Mouse (Mus musculus): Measurements from ENCODE around the gene Ccdc51.
A peak's percentile ranks its signal among the peaks of the same experiment; 100 is the strongest.

Gene Ccdc51

DNA sequence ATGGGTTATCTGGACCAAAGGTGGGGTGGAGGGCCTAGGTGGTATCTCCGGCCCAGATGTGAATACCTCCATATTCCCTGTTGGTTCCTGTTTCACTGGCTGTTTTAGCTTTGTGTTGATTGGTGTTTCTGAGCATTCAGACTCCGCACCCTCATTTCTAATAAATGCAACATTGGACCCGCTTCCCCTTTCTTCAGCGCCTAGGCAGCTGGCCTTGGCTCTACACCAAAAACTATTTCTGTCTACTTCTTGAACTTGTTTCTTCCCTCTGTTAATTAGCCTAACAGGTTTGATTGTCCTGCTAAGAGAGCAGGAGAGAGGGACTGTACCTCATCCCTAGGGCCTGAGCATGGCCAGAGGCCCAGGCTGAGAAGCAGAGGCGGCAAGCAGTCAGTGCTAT, 24.8 kb upstream of the Ccdc51 start:
- no peak for DNase-seq (ENCODE audit: low spot score)

DNA sequence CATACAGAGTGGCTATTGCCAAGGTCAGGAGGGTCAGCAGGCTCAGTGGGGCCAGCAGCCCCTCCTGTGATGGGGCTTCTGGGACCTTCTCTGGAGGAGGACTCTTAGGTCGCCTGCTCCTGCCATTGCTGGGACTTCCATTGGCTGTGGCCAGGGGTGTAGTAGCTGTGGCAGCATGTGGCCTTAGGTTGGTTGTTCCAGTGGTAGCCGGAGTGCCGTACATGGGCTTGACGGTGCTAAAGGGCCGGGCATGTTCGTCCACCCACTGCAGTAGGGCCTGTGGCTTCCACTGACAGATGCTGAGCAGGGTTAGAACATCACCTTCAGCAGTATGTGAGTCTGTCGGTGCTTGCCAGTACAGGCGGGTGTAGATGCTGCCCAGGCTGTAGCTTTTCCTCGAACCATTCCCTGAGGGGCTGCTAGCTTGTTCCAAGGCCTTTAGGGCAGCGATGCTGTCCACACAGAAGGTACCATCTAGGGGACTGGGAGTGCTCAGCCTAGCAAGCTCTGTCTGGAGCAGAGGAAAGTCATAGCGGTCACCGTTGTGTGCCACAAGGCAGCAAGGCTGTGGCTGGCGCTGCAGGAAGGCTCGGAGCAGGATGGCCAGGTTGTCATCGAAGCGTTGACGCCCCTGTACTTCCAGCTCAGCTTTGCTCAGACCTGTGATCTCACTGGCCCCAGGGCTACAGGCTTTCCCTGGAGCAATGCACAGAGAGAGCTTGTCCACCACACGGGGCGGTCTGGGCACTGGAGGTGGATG, 24.1 kb upstream of the Ccdc51 start:
- no peak for DNase-seq (ENCODE audit: low spot score)

DNA sequence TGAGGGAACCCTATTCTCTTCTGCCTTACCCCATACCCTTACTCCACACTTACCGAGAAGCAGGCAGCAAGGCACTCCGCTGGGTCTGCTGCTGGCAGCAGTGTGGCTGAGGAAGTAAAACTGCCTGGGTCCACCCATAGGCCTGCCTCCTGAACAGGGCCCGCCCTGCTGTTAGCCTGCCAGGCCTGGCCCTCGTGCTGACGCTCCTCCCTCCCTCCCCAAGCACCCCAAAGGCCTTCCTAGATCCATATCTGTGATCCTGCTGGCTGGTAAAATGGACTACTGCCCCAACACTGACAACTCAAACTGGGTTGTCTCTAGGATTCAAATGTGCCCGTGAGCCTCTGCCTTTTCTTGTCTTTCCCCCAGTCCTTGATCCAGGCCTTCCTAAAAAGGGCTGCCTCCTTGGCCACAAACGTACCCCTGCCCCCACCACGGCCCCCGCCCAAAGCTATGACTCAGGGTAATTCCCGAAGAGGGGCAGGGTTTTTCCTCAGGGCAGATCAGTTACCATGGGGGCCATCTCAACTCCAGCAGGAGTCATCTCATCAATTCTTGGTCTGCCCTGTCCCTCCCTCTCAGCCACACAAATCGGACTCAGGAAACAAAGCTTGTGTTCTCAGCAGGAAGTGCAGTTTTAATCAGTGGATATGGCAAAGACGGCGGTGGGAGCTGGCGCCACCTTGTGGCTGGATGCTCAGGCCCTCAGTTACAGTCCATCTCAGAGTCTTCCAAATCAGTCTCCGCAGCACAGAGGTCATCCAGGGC, 23.0 kb upstream of the Ccdc51 start, which contains the start of gene Trex1:
Gene Trex1, minus strand, starts transcription at position 599 of the 768 bp plus-strand sequence.
- DNase-seq (ENCODE audit: low spot score): no peak

DNA sequence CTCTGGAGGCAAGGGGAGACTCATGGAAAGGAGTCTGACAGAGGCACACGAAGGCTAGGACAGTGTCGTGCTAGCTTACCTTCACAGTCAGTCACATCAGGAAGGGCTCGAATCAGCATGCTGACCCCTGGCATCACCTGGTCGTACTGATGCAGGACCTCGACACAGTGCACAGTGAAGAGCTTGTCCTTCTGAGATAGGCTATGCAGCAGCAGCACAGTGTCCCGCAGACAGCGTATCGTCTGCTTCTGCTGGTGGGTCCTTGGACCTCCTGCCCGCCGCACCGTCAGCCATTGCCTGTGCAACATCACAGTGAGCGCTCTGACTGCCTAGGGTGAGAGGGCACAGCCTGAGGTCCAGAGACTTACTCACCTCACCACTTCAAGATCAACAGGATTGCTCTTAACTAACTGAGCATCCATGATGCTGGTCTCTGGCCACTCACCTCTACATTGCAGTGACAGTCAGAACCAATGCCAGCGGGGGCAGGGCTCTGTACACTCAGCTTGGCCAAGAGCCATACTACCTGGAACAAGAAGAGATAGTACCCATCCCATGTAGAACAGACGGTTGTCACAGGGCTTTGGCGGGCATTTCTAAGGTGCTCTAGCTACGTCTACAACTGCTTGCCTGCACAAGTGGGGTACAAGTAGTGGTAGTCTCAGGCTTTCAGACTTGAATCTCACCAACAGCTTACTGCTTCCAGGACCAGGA, 22.0 kb upstream of the Ccdc51 start:
- DNase-seq (ENCODE audit: low spot score): no peak

DNA sequence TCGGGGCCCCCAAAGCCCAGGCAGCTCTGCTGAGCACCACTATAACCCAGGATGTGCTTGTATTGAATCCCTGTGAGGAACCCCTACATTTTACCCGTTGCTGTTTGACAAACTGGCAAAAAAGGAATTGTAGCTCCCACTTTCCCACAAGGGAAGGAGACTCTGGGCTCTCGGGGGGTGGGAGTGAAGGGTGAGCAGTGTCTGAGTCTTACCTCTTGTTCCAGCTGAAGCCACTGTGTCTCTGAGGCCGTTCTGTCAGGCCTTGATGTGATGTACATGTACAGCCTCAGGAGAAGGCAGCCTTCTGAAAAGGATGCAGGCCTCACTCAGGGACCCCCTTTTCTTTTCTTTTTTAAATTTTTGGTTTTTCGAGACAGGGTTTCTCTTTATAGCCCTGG, 21.4 kb upstream of the Ccdc51 start:
- no peak for DNase-seq (ENCODE audit: low spot score)

DNA sequence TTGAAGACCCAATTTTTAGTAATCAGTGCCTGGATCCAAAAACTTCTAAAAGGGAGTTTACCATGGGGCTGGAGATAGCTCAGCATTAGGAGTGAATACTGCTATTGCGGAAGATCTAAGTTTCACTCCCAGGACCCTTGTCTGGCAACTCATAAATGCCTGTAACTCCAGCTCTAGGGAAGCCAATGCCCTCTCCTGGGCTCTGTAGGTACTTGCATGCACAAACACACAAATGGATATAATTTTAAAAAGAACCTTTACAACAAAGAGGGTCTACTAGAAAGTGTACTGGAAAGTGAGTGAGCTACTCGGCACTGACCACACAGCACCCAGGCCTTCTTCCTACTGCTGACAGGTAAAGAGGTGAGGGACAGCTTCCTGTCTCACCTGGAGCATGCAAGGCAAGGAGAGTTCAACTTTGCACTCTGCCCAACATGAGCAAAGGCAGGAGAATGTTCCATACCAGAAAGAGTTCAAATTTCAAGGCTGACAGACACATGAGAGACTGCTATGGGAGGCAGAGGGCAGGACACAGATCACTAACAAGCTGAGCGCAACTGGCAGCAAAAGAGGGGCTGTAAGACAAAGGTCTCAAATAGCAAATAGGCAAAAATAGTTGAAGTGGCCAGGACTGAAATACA, 14.1 kb upstream of the Ccdc51 start:
- no peak for DNase-seq (ENCODE audit: low spot score)

DNA sequence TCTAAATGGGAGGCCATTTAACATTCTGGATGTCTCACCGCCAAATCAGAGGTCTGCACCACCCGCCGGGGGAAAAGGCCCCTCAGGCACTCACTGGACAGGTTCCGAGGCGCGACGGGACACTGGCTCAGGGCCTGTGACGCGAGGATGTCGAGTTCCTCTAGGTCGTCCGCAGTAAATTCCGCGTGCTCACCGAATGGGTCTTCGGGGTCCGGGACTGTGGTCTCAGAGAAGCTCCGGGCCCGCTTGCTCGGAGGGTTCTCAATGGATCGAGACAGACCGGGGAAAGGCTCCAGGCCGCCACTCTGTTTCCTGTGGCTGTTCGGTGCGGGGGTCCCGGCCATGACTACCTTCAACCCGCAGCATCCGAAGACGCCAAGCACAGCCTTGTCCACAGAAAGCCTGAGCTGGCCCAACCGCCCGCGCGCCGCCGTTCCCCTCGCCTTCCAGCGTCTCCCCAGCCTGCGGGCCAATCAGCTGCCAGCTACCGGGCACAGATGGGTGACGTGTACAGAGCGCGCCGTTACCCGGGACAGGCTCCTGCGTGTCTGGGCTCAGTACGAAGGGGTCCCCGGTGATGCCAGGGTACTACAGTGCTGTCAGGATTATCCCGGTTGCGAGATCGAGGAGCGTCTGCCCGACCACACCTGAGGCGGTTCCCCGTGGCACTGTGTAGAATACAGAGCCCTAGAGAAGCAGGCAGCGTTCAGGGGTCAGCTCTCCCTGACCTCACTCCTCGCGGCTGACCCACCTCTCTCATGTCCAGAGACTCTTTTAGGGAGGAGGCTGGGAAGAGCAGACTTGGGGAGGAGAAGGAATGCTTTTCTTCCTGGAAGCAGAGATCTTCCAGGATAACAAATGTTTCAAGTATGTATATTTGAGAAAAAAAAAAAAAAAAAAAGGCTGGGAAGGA, 8.4 kb upstream of the Ccdc51 start, which contains the start of gene Atrip:
Gene Atrip, minus strand, starts transcription at position 464 of the 913 bp plus-strand sequence.
- peak; percentile 66 for DNase-seq (ENCODE audit: low spot score)

DNA sequence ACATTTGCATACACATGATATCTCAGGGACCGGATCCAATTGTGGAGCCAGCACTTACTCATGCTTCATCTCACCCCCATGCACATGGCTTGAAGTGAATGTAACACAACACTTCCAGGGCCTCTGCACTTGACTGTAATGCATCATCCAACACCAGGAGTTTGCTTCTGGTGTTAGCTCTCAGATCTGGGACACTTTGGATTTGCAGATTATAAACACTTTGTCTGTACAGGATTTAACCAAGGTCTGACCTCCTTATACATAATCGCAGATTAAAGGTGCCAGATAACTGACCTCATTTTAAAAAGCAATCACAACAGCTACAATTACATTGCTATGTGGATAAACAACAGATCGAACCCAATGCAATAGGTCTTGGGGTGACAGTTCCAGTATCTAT, 1.8 kb upstream of the Ccdc51 start:
- DNase-seq (ENCODE audit: low spot score): no peak

DNA sequence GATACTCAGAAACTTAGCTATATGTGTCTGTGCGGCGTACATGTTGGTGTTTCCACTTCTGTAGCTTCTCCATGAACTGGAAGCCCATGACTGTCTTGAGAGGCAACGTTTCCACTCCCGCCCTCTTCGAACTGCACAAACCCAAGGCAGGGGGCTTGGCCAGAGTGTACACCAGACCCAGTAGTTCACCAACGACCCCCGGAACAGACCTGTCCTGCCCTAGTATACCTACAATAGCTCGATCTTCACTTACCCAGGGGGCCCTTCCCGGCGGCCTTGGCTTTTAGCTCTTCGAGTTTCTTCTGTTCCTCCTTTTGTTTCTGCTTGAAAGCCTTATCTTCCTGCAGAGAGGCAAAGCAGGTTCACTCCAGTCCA, 557 bp upstream of the Ccdc51 start:
- no peak for DNase-seq (ENCODE audit: low spot score)

DNA sequence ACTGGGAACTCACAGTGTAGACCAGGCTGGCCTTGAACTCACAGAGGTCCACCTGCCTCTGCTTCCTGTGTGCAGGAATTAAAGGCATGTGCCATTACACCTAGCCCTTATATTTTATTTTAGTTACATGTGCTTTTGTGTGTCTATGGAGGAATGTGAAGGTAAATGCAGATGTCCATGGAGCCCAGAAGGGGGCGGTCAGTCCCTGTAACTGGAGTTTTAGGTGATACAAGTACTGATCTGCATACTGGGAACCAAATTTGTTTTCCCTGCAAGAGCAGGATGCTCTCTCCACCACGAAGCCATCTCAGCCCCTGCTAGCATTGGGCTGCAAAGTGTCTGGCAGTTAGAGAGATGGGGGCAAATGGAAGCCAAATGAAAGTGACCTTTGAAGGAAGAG, 2.6 kb downstream of the Ccdc51 start:
- no peak for DNase-seq (ENCODE audit: low spot score)

DNA sequence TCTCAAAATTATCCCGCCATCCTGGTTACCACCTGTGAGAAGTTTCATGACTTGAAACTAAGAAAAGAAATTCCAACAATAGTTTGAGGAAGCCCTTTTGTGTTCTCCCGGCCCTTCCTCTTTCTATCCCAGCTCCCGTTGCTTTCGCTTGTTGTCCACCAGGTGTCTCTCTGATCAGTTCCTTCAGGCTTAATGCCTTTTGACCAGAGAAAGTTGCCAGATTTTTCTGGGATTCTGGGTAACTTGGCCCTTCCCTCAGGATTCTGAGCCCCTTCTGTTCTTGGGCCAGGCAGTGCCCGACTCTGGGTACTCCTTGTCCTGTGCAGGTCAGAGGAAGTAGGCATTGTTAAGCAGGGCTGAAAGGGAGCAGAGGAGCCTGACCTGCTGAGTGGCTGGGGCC, 5.7 kb downstream of the Ccdc51 start:
- DNase-seq (ENCODE audit: low spot score): no peak

DNA sequence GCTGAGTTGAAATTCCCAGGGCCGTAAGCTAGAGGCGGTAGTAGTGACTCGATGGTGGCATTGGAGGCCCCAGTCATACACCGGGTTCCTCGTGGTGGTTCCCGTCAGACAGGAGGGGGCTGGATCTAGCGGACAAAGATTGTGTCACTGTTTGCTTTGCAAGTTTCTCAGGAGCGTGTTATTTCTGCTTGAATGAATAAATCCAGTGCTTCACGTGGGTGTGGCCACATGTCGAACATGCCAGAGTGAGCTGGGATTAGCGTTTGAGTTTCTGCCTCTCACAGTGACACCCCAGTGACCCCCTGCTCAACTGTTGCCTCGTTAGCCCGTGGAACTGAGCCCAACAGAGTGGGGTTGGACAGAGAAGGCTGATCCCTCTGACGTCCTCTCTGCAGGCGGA, 8.2 kb downstream of the Ccdc51 start:
- no peak for DNase-seq (ENCODE audit: low spot score)

DNA sequence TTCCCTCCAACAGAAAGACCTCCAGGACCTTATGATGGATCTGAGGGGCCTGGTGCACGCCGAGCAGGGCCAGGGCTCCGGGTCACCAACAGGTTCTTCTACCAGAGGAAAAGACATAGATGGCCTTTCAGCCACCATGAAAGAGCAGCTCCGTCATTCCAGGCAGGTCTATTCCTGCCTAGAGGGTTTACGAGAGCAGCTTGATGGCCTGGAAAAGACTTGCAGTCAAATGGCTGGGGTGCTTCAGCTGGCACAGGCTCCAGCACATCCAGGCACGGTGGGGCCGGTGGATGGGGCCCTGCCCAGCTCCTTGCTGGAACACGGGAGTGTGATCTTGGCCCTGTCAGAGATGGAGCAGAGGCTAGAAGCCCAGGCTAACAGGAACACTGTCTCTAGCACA, 9.5 kb downstream of the Ccdc51 start:
- no peak for DNase-seq (ENCODE audit: low spot score)

DNA sequence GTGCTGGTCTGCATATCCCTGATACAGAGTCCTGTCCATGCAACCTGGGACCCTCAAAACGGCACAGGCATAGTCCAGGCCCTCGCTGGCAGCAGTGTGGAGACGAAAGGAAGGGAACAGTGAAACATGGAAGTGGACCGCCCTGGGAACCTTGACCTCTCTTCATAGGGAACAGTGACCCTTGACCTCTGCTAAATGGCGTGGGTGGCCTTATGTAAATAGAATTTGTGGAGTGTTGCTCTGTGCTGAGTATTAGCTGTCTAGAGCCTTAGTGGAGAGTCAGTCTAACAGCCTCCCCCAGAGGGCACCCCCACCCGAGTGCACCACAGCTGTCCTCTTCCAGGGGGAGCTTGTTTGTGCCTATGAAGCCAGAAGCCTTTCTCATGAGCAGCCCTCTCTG, 10.5 kb downstream of the Ccdc51 start:
- DNase-seq (ENCODE audit: low spot score): no peak

DNA sequence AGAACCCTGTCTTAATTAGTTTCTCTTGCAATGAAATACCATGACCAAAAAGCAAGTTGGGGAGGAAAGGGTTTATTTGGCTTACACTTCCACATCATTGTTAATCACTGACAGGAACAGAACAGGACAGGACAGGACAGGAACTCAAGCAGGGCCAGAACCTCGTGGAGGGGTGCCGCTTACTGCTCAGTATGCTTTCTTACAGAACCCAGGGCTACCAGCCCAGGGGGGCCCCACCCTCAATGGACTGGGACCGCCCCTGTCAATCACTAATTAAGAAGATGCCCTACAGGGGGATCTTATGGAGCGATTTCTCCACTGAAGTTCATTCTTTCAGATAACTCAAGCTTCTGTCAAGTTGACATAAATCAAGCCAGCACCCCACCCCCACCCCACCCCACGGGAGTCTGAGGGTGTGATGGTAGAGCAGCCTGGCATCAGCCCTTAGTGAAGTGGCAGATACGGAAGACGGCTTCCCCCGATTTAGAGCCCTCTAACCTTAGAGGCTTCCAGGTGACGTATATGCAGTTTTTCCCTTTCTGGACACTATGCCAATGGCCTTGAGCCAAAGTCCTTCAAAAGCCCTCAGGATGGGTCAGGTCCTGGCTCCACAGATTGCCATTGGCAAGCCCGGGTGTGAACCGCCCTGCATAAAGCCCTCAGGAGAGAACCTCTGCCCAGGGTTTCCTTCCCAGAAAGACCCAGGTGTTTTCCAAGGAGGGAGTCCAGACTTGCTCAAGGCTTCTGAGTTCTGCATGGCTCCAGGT, 11.7 kb downstream of the Ccdc51 start:
- DNase-seq (ENCODE audit: low spot score): no peak

DNA sequence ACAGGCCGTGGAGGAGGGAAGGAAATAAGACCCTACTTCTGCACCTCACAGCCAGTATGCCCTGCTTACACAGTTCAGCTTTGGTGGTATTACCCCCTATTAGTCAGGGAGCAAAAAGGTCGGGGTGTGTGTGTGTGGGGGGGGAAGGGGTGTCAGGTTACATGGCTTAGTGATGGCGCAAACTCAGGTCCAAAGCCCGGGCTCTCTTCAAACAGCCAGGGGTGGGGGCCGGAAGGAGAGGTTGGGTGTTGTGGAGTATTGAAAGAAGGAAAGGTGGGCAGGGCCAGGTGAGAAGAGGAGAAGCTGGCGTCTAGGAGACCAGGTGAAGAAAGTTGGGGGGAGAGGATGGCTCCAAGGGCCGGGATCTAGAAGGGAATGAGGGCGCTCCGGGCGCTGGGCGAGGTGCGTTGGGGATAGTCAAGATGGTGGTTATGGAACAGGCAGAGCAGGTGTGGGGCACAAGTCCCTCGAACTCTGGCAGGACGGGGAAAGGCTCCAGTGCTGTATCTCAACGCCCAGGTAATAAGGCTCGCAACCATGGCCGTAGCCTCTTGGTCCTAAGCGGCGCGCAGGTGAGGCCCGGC, 12.4 kb downstream of the Ccdc51 start:
- no peak for DNase-seq (ENCODE audit: low spot score)

DNA sequence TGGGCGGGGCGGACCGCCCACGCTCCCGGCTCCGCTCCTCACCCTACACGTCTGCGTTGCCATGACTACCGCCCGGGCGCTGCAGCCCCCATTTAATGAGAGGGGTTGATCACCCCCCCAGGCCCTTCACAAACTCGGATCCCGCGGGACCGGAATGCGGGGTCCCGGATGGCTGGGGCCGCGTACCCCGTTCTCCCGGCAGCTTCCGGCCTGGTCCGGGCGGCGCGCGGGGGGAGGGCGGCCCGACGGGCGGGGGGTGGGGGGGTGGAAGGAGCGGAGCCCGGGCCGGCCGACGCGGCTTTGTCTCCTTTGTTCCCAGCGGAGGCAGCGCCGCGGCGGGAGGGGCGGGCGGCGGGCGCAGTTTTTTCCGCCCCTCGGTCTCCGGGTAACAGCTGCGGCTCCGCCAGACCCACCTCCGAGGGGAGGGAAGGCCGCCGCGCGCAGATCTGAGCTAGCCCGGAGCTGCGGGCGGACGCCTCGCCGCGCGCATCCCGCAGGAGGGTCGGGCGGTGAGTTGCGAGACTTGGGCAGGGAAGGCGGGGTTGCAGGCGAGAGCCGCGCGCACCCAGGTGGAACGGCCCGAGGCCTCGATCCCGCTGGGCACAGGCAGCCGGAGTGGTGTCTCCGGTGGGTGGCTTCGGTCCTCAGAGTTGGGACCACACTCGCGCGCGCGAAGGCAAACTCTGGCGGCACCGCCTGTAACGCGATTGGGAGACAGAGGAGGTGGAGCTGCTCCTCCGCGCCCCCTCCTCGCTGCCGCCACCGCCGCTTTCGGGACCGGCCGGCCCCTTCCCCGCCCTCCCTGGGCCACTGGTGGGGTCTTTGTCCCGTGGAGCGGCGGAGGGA, 13.1 kb downstream of the Ccdc51 start, which contains the start of gene Plxnb1:
Gene Plxnb1, plus strand, starts transcription at position 253 of the 846 bp plus-strand sequence.
- no peak for DNase-seq (ENCODE audit: low spot score)

DNA sequence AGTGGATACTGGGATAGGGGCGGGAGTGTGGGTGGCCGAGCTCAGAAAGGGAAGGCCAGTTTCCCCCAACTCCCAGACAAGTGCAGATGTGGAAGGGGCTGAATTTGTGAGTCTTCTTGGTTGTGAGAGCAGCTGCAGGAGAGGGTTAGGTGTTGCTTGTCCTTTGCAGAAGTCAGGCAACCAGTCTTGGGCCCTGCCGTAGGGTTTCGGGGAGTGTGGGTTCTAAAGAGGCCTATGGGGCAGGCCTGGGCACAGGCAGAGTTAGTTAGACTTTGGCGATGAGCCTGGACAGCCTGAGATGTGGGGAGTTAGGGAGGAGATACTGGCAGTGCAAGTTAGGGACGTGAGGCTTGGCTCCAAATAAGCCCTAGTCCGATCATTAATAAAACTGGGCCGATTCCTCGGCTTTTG, 14.0 kb downstream of the Ccdc51 start:
- DNase-seq (ENCODE audit: low spot score): no peak

DNA sequence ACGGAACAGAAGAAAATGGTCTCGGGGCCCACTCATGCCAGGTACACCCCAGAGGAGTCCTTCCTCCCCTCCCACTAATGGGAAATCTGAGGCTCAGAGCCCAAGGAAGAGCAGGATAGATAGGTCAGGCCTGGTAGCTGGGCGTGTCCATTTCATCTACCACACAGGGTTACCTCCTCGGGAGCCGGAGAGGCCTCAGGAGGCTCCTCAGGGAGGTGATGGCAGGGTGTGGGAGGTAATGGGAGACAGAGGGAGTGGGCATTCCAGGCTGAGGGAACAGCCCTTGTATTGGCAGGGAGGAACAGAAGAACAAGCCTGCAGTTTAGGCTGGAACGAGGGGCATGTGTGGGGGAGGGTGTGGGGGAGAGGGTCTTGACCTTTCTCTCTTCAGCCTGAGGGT, 14.6 kb downstream of the Ccdc51 start:
- DNase-seq (ENCODE audit: low spot score): no peak
